Mouse (Mus musculus) bone marrow, adult 2 months (tissue): ENCODE results near the gene Rps16.

Source experiments
- CTCF ChIP-seq: fragments of 200-500 bp; IDR thresholded peaks from 2 replicates; pipeline ENCODE4 v1.5.1; 2011; ENCODE audit warnings: low read length, control low read depth; ENCODE audit not compliant: control insufficient read depth, insufficient read depth
- POLR2A ChIP-seq: fragments of 200-500 bp; IDR thresholded peaks from 2 replicates; pipeline ENCODE4 v1.6.1; 2011; ENCODE audit warnings: low read depth, mild to moderate bottlenecking, control low read depth, low read length, borderline replicate concordance; ENCODE audit not compliant: control insufficient read depth

GRCm38 (mm10) chr7:28350155-28350883 lies at the start of gene Rps16:
- TF ChIP-seq CTCF (no peak), POLR2A (peak; percentile 58; the same call in 1 of the 2 replicates)
